Mouse (Mus musculus) ES-E14 (cell line): ENCODE data around the gene Zfp445. TPM values are rescaled to one million over a fixed set of nuclear protein-coding genes. Genes with fewer than 3 reads are reported as not detected.

Experiments used
- DNase-seq: peaks from one replicate; pipeline ENCODE4 v3.0.0-alpha.2; 2013; ENCODE audit warnings: low read depth, low spot score
- H3K27ac ChIP-seq: 2 replicates; pipeline ENCODE4 v1.5.1; 2012; ENCODE audit warnings: low read depth, mild to moderate bottlenecking, low read length, moderate library complexity, mixed read lengths; ENCODE audit not compliant: poor library complexity, insufficient read depth, severe bottlenecking
- H3K36me3 ChIP-seq: 2 replicates; pipeline ENCODE4 v1.6.1; 2012; ENCODE audit warnings: mild to moderate bottlenecking, low read length, moderate library complexity, mixed read lengths; ENCODE audit not compliant: control insufficient read depth, poor library complexity, insufficient read depth, severe bottlenecking
- H3K4me1 ChIP-seq, 2 experiments: fragments of 150-350 bp in 1 of 2; sonication (generic) in 1 of 2; 2 replicates each; pipeline ENCODE4 v1.6.1; 2012; ENCODE audit warnings: low read length in 2 of 2, mild to moderate bottlenecking in 1 of 2, mixed read lengths in 1 of 2; ENCODE audit not compliant: control insufficient read depth in 2 of 2, insufficient read depth in 2 of 2, poor library complexity in 1 of 2
- H3K4me3 ChIP-seq, 2 experiments: fragments of 150-350 bp in 1 of 2; sonication (generic) in 1 of 2; 2 replicates each; pipeline ENCODE4 v1.5.1; 2012; ENCODE audit warnings: low read length in 2 of 2, low read depth in 1 of 2, mild to moderate bottlenecking in 1 of 2, mixed read lengths in 1 of 2; ENCODE audit not compliant: insufficient read depth in 1 of 2, poor library complexity in 1 of 2, severe bottlenecking in 1 of 2
- H3K9ac ChIP-seq: 2 replicates; pipeline ENCODE4 v1.6.1; 2012; ENCODE audit warnings: low read depth, mild to moderate bottlenecking, low read length, mixed read lengths; ENCODE audit not compliant: poor library complexity, insufficient read depth, severe bottlenecking
- H3K9me3 ChIP-seq: fragments of 150-350 bp; sonication (generic); 2 replicates; pipeline ENCODE4 v1.6.1; 2012; ENCODE audit warnings: low read depth, mild to moderate bottlenecking, low read length; ENCODE audit not compliant: control insufficient read depth, insufficient read depth
- CHD2 ChIP-seq: IDR thresholded peaks from 2 replicates; pipeline ENCODE4 v1.6.1; 2014; ENCODE audit warnings: mild to moderate bottlenecking, low read depth, low read length, inconsistent platforms
- HCFC1 ChIP-seq: IDR thresholded peaks from 2 replicates; pipeline ENCODE4 v1.6.1; 2012; ENCODE audit warnings: low read length, inconsistent platforms, borderline replicate concordance; ENCODE audit not compliant: insufficient read depth
- MAFK ChIP-seq: IDR thresholded peaks from 2 replicates; pipeline ENCODE4 v1.6.1; 2014; ENCODE audit warnings: mild to moderate bottlenecking, low read depth, low read length, inconsistent platforms; ENCODE audit not compliant: insufficient read depth
- ZC3H11A ChIP-seq: IDR thresholded peaks from 2 replicates; pipeline ENCODE4 v1.6.1; 2012; ENCODE audit warnings: low read depth, mild to moderate bottlenecking, inconsistent platforms, low read length, borderline replicate concordance
- ZNF384 ChIP-seq: IDR thresholded peaks from 2 replicates; pipeline ENCODE4 v1.6.1; 2012; ENCODE audit warnings: low read depth, low read length, inconsistent platforms
- in situ Hi-C, 2 experiments: fragments of 600-800 bp; cut with MboI; formaldehyde crosslinking; loops; one replicate each; pipeline ENCODE4 v1.15.1; 2025; ENCODE audit warnings: low sequenced_read_pairs in 2 of 2, inconsistent platforms in 1 of 2; ENCODE audit not compliant: unreplicated experiment in 2 of 2
- total RNA-seq: library from RNA; depleted of rRNA; stranded (reverse); fragments of 300-350 nt; gene quantifications from 2 replicates; pipeline ENCODE4 v1.2.3, GENCODE M21; 2012

The Zfp445 gene
- total RNA-seq, 1 experiment = 84.1 TPM

DNA sequence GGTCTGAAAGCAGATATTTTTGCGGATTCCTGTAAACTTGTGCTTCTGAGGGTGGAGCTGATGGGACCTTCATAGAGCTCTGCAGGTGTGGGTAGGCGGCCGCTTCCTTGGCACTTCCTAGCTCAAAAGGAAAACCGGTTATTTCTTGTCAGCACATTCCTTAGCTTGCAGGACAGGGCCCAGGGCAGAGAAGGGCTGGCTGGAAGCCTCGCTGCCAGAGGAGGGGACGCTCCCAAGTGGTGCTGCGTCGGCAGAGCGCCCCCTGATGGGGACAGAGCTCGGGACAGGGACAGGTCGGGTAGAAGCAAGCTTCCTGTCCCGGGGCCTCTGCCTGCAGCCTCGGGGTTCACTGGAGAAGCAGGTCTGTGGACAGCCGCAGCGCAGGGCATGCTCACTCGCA, 28.1 kb downstream of the Zfp445 start:
- in situ Hi-C loops = no loop called here
- TF ChIP-seq ZC3H11A (no peak), MAFK (0 out of 2 replicates have a peak, but pooled peaks have one; percentile 26)
- peak; percentile 77 for DNase-seq
- Histone ChIP-seq H3K9me3 (no peaks in the 10 kb centered on the region), H3K9ac (no peak overlapping the region), H3K27ac (no peak overlapping the region), H3K36me3 (no peaks in the 10 kb centered on the region), H3K4me3 (peak overlapping the region in 1 of 2 experiments; percentile 21; a peak in 2 of 4 replicates), H3K4me1 (peaks cover 5 to 7% of the 10 kb centered on the region in 2 experiments; a peak in 3 of 4 replicates)

DNA sequence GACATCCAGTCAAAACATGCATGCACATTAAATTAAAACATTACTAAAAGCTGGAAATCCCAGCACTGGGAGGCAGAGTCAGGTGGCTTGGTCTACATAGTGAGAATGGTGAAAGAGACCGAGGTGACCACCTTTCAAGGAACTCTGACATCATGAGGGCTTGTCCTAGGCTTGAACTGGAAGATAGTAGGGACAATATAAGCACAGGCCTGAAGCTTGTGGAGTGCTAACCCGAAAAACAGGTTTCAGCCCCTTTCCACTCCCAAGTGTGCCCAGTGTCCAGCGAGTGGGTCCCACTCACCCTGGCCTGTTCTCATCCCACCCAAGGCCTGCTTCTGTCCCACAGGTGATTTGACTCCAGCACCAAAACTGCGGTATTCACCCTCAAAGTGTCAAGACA, 28.6 kb downstream of the Zfp445 start:
- TF ChIP-seq CHD2 (no peak), ZC3H11A (no peak), HCFC1 (no peak), MAFK (no peak), ZNF384 (no peak)
- no peak overlapping the region for H3K9ac ChIP-seq
- H3K36me3 ChIP-seq = no peaks in the 10 kb centered on the region
- in situ Hi-C loops = no loop called here
- DNase-seq = no peak
- H3K9me3 ChIP-seq = no peaks in the 10 kb centered on the region
- 0 out of 4 replicates have a peak overlapping the region, but pooled peaks of 1 of the 2 experiments have one; percentile 21 for H3K4me3 ChIP-seq
- H3K4me1 ChIP-seq = peaks cover 5 to 7% of the 10 kb centered on the region in 2 experiments; a peak in 3 of 4 replicates
- no peak overlapping the region for H3K27ac ChIP-seq

DNA sequence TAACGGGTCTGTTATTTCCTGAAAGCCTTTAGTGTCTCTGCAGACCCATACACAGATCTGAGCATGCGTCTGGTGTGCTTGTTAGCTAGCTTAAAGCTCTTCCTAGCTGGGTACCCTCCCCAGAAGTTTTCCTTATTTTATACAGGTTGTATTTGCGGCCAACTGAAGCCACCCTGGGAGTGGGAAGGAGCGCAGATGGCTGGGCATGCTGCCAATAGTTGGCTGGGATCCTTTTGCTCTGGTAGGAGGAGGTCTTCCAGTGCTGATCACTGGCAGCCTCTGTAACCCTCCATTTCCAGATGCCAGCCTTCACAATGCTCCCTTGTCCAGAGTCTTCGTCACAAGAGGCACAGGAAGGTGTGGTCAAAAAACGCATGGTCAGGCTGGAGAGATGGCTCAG, 29.0 kb downstream of the Zfp445 start:
- TF ChIP-seq ZC3H11A (no peak), MAFK (no peak), HCFC1 (no peak), CHD2 (no peak), ZNF384 (no peak)
- H3K4me3 ChIP-seq = no peak overlapping the region
- H3K9ac ChIP-seq = no peak overlapping the region
- H3K27ac ChIP-seq = no peak overlapping the region
- H3K36me3 ChIP-seq = no peaks in the 10 kb centered on the region
- H3K9me3 ChIP-seq = no peaks in the 10 kb centered on the region
- in situ Hi-C loops = no loop called here
- H3K4me1 ChIP-seq = peaks cover 5 to 7% of the 10 kb centered on the region in 2 experiments; a peak in 3 of 4 replicates
- no peak for DNase-seq

DNA sequence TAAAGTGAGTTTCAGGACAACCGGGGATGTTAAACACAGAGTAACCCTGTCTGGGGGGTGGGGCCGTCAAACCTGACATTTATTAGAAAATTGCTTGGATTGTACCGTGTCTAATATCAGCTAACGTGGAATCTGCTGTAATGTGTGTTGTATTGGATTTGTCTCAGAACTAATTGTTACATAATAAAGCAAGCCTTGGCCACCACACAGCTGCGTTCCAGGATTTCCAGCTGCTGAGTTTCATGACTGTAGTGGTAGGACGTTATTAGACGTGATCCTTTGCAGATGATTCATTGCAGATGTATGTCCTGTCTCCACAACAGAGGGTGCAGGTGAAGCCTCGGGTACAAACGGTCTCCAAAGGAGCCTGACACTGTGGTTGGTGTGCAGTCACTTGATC, 29.7 kb downstream of the Zfp445 start:
- Histone ChIP-seq H3K4me1 (peaks cover 5 to 8% of the 10 kb centered on the region in 2 experiments; a peak in 3 of 4 replicates), H3K9ac (no peak overlapping the region), H3K36me3 (no peaks in the 10 kb centered on the region), H3K27ac (no peak overlapping the region), H3K4me3 (no peak overlapping the region), H3K9me3 (no peaks in the 10 kb centered on the region)
- TF ChIP-seq ZNF384 (no peak), MAFK (no peak), HCFC1 (no peak), CHD2 (no peak), ZC3H11A (no peak)
- in situ Hi-C loops = no loop called here
- no peak for DNase-seq

DNA sequence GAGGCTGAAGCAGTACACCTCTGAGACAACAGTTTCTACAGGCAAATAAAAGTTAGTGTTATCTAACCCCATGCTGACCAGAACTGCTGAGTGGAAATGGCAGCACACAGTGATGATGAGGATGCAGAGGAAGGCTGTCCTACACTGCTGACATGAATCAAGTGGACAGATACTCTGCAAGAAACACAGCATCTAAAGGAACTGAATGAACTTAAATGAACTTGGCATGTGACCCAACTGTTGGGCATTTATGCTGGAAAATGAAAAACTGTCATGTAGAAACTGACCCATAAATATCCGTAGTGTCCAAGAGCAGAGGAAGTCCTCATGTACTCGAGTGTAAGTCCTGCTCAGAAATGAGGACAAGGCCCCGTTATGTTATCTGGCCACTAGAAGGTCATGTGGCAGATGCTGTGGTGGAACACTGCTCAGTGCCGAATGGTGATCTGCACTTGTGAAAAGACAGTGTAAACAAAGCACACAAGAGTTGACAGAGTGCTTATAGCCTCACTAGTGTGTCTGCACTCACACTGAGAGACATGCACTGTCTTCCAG, 35.9 kb downstream of the Zfp445 start:
- no peak for TF ChIP-seq HCFC1
- TF ChIP-seq MAFK = no peak
- TF ChIP-seq ZNF384 = no peak
- TF ChIP-seq CHD2 = no peak
- no peak for TF ChIP-seq ZC3H11A
- no peak overlapping the region for H3K9ac ChIP-seq
- in situ Hi-C loops = no loop called here
- no peak overlapping the region for H3K27ac ChIP-seq
- no peaks in the 10 kb centered on the region for H3K36me3 ChIP-seq
- DNase-seq = no peak
- H3K4me3 ChIP-seq = no peak overlapping the region
- H3K9me3 ChIP-seq = no peaks in the 10 kb centered on the region
- peaks cover 0 to 2% of the 10 kb centered on the region in 2 experiments; a peak in 1 of 4 replicates for H3K4me1 ChIP-seq
